Mouse (Mus musculus) liver, embryonic 11.5 days (tissue): Measurements from ENCODE around the gene Asap2. TPM values are rescaled to one million over a fixed set of nuclear protein-coding genes. Genes with fewer than 3 reads are reported as not detected.

ENCODE experiments used
- ATAC-seq: fragments of 200-750 bp; cut with Nextera tagmentation; replicated peaks from 2 replicates; pipeline ENCODE4 v1.8.0; 2017; ENCODE audit warnings: moderate number of reproducible peaks, mild to moderate bottlenecking, moderate TSS enrichment, moderate library complexity; ENCODE audit not compliant: low FRiP score
- DNase-seq: peaks from one replicate; pipeline ENCODE4 v3.0.0-alpha.2; 2017; ENCODE audit warnings: low spot score
- H3K27ac ChIP-seq: fragments of 300-500 bp; sonication (generic); 2 replicates; pipeline ENCODE4 v1.5.1; 2014; ENCODE audit warnings: mild to moderate bottlenecking, low read depth, low read length, control low read depth
- H3K27me3 ChIP-seq: fragments of 300-500 bp; sonication (generic); replicated peaks from 2 replicates; pipeline ENCODE4 v1.6.1; 2014; ENCODE audit warnings: low read length, mixed read lengths; ENCODE audit not compliant: control insufficient read depth, insufficient read depth
- H3K36me3 ChIP-seq: fragments of 300-500 bp; sonication (generic); 2 replicates; pipeline ENCODE4 v1.6.1; 2014; ENCODE audit warnings: mild to moderate bottlenecking, low read length, moderate library complexity, mixed read lengths; ENCODE audit not compliant: control insufficient read depth, insufficient read depth
- H3K4me1 ChIP-seq: fragments of 300-500 bp; sonication (generic); replicated peaks from 2 replicates; pipeline ENCODE4 v1.6.1; 2014; ENCODE audit warnings: low read length, mixed read lengths; ENCODE audit not compliant: control insufficient read depth, insufficient read depth
- H3K4me2 ChIP-seq: fragments of 300-500 bp; sonication (generic); 2 replicates; pipeline ENCODE4 v1.6.1; 2014; ENCODE audit warnings: mild to moderate bottlenecking, control low read depth, moderate library complexity
- H3K4me3 ChIP-seq: fragments of 300-500 bp; sonication (generic); 2 replicates; pipeline ENCODE4 v1.5.1; 2014; ENCODE audit warnings: low read depth, low read length, control low read depth
- H3K9ac ChIP-seq: fragments of 300-500 bp; sonication (generic); 2 replicates; pipeline ENCODE4 v1.6.1; 2014; ENCODE audit warnings: low read depth, low read length, control low read depth
- H3K9me3 ChIP-seq: fragments of 300-500 bp; sonication (generic); 2 replicates; pipeline ENCODE4 v1.6.1; 2016; ENCODE audit warnings: low read length, inconsistent platforms, mixed read lengths; ENCODE audit not compliant: control insufficient read depth
- WGBS: fragments of 180-500 bp; shearing (Covaris S2); extraction: QIAGEN DNeasy Blood & Tissue Kit; methylation state at CpG from one replicate; pipeline ENCODE4 v1.1.7; 2014; 5-methylcytosine and 5-hydroxymethylcytosine counted together
- polyA plus RNA-seq: library from polyadenylated mRNA; unstranded; fragments of >200 nt; fragmentation: Nextera tagmentation; extraction: Ambion mirVana; gene quantifications from 2 replicates; pipeline ENCODE4 v1.2.1, GENCODE M21; 2014

Gene Asap2
- polyA plus RNA-seq, 1 experiment from 2014 or later = 5.9 TPM

DNA sequence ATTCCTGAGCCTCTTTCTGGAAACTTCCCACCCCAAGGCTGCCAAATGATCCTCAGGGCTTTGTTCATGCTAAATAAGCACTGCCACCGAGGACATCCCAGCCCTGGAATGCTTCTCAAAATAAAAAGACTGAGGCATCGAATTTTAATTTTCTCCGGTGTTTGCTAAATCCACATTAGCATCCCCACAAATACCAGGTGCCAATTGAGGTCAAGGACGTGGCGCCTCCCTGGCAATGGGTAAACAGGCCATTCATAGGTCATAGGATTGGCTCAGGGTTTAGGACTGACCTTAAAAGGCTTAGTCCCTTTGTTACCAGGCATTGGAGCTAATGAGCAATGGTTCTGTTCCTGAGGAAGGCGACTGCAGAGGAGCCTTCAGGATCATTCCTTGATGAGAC is 193.1 kb downstream of the Asap2 start:
- ATAC-seq (no peak), DNase-seq (no peak)
- Histone ChIP-seq H3K27me3 (no peaks in the 10 kb centered on the region), H3K4me2 (no peak overlapping the region), H3K4me3 (no peak overlapping the region), H3K27ac (no peak overlapping the region), H3K36me3 (no peaks in the 10 kb centered on the region), H3K4me1 (peaks cover 8% of the 10 kb centered on the region), H3K9me3 (no peaks in the 10 kb centered on the region), H3K9ac (no peak overlapping the region)
- WGBS = 72% methylated on average over 6 of the region's 6 CpGs

DNA sequence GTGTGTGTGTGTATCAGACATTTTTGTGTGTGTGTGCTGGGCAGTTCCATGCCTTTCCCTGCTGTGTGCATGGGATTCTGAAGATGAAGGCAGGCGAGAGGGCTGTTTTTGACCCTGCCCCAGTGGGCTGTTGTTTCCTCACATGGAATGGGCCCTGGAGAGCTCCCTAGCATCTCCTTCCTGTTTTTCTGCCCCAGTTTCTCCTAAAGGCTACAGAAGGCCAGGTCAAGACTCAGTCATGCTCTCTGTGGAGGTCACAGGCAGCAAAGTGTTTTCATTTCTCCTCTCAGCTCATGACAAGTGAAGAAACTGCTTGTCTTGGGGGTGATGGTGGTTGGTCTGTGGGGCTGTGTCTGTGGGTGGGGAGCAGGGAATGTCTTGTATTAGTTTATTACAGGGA is 195.9 kb downstream of the Asap2 start:
- Histone ChIP-seq H3K27ac (no peak overlapping the region), H3K4me2 (no peak overlapping the region), H3K9me3 (no peaks in the 10 kb centered on the region), H3K4me1 (no peaks in the 10 kb centered on the region), H3K9ac (no peak overlapping the region), H3K4me3 (no peak overlapping the region), H3K27me3 (no peaks in the 10 kb centered on the region), H3K36me3 (no peaks in the 10 kb centered on the region)
- WGBS = 80% methylated on average over 1 of the region's 1 CpGs
- DNase-seq (no peak), ATAC-seq (no peak)

DNA sequence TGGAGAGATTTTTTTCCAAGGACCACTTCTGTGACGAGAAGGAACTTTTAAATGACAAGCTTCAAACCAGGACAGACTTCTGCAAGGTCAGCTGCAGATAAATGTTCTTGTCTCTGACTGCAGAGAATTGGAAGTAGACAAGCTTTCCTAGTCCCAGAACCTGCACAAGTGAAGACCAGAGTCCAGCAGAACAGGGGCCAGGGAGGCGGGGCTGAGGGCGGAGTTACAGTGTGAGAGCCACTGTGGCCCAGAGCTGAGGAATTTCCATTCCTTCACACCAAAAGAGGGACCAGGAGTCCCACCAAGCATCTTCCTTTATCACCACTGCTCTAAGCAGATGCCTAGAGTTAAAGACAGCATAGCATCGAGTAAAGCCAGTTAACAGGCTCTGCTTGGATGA is 198.6 kb downstream of the Asap2 start:
- H3K9me3 ChIP-seq = no peaks in the 10 kb centered on the region
- no peaks in the 10 kb centered on the region for H3K4me1 ChIP-seq
- 63% methylated on average over 4 of the region's 4 CpGs for WGBS
- no peak overlapping the region for H3K27ac ChIP-seq
- H3K36me3 ChIP-seq = no peaks in the 10 kb centered on the region
- DNase-seq = no peak
- no peak overlapping the region for H3K4me3 ChIP-seq
- no peak for ATAC-seq
- H3K27me3 ChIP-seq = no peaks in the 10 kb centered on the region
- no peak overlapping the region for H3K4me2 ChIP-seq
- no peak overlapping the region for H3K9ac ChIP-seq

DNA sequence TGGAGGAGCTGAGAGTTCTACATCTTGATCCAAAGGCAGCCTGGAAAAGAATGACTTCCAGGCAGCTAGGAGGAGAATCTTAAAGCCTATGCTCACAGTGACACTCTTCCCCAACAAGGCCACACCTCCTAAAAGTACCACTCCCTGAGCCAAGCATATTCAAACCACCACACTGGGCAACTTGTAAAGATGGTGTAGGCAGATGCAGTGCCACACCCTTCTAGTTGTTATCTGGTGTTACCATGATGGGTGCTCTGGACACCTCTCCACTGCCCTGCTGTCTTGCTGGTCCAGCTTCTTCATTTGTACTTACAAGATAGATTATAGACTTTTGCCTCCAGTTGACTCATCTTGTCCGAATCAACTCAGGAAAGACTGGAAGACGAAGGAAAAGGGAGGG is 201.3 kb downstream of the Asap2 start:
- peak; percentile 61 for ATAC-seq
- H3K4me3 ChIP-seq = no peak overlapping the region
- no peaks in the 10 kb centered on the region for H3K9me3 ChIP-seq
- no peaks in the 10 kb centered on the region for H3K36me3 ChIP-seq
- H3K4me1 ChIP-seq = no peaks in the 10 kb centered on the region
- H3K4me2 ChIP-seq = no peak overlapping the region
- no peaks in the 10 kb centered on the region for H3K27me3 ChIP-seq
- 68% methylated on average over 2 of the region's 2 CpGs for WGBS
- H3K27ac ChIP-seq = no peak overlapping the region
- H3K9ac ChIP-seq = no peak overlapping the region
- no peak for DNase-seq

DNA sequence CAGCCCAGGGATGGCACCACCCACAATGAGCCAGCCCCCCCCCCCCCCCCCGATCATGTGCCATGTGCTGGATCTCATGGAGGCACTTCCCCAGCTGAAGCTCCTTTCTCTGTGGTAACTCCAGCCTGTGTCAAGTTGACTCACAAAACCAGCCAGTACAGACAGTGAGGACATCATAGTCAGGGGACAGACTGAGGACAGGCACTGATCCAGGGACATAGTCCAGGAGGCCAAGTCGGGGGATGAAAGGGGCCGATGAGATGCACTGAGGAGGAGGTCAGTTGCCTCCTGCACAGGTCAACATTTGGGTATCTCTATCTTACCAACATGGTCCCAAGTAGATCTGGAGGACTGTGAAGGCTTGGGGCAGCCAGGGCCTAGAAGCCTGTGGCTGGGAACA is 205.2 kb downstream of the Asap2 start:
- H3K9me3 ChIP-seq = no peaks in the 10 kb centered on the region
- ATAC-seq = no peak; the same call in 1 of the 2 replicates

DNA sequence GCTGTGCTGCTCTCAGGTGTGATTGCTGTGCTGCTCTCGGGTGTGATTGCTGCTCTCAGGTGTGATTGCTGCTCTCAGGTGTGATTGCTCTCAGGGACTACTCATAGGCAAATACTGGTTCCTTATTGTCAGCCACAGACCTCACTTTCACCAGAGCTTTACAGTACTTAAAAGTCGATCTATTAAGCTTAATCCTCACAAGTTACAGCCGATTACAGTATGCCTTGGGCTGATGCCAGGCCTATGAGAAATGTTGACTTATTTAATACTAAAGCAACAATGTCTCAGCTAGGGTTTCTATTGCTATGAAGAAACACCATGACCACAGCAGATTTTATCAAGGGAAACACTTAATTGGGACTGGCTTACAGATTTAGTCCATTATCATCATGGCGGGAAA is 206.2 kb downstream of the Asap2 start:
- H3K36me3 ChIP-seq = no peaks in the 10 kb centered on the region; the same call in 1 of the 2 replicates
- ATAC-seq = no peak
- no peak overlapping the region for H3K9ac ChIP-seq
- no peaks in the 10 kb centered on the region for H3K27me3 ChIP-seq
- no peak overlapping the region for H3K4me2 ChIP-seq
- H3K27ac ChIP-seq = no peak overlapping the region
- DNase-seq = no peak
- 84% methylated on average over 4 of the region's 4 CpGs for WGBS
- peaks cover 2% of the 10 kb centered on the region; the same call in 1 of the 2 replicates for H3K4me1 ChIP-seq
- no peaks in the 10 kb centered on the region for H3K9me3 ChIP-seq
- no peak overlapping the region for H3K4me3 ChIP-seq

More for the DNA sequence above, 205.2 kb downstream of the Asap2 start:
- Histone ChIP-seq H3K36me3 (no peaks in the 10 kb centered on the region; the same call in 1 of the 2 replicates), H3K4me2 (no peak overlapping the region), H3K4me1 (no peaks in the 10 kb centered on the region), H3K4me3 (no peak overlapping the region), H3K27ac (no peak overlapping the region), H3K9ac (no peak overlapping the region), H3K27me3 (no peaks in the 10 kb centered on the region)
- no peak for DNase-seq
- WGBS = 78% methylated on average over 3 of the region's 3 CpGs

DNA sequence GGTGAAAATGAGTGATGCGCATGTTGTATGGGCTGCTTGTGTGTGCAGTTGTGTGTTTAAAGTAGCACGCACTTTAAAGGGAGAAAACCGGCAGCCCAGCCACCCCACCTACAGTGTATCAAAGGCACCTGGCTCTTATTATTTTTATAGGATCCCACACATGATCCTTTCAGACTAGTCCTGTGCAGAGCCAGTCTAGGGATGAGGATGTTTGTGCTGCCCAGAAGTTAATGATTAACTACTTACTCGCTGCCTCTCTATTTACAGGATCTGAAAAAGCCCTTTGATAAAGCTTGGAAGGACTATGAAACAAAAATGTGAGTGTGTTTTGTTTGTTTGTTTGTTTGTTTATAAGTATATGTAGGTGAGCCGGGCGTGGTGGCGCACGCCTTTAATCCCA is 210.4 kb downstream of the Asap2 start:
- ATAC-seq = no peak
- DNase-seq = no peak
- no peak overlapping the region for H3K4me3 ChIP-seq
- H3K36me3 ChIP-seq = peaks cover 4% of the 10 kb centered on the region; the same call in 1 of the 2 replicates
- no peaks in the 10 kb centered on the region for H3K9me3 ChIP-seq
- WGBS = 85% methylated on average over 8 of the region's 8 CpGs
- no peak overlapping the region for H3K27ac ChIP-seq
- peaks cover 11% of the 10 kb centered on the region; the same call in 1 of the 2 replicates for H3K4me1 ChIP-seq
- no peak overlapping the region for H3K4me2 ChIP-seq
- no peak overlapping the region for H3K9ac ChIP-seq
- H3K27me3 ChIP-seq = no peaks in the 10 kb centered on the region

DNA sequence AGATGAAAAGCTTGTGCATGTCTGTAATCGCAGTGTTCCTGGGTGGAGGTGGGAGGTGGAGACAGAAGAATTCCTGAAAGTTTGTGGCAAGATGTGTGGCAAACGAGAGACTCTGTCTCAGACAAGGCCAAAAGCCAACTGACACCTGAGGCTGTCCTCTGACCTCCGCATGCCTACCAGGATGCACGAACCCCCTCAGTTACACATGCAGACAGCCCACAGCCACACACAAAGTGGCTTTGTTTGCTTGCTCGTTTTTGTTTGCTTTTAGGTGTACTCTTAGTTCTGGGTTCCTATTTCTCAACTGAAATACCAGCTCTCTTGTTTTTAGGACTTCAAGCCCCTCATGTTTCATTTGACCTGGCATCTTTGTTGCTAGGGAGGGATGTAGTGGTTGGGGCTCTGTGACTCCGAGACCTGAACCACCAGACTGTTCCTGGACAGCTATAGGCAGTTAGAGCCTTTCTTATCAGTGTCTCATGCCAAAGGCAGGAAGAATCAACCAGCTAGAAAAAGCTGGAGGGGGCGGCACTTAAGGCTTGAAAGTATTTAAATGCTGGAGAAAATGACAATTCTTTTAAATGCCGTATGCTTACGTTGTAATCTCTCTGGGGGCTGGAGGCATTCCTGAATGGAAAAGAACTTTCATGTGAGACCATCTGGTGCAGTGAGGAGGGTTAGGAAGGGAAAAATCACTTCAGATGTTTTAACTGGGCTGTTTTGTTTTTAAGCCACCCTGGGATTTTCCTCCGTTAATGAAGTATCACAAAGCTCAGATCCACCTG is 211.4 kb downstream of the Asap2 start:
- no peaks in the 10 kb centered on the region for H3K9me3 ChIP-seq
- 64% methylated on average over 10 of the region's 10 CpGs for WGBS
- H3K4me1 ChIP-seq = peaks cover 19% of the 10 kb centered on the region
- DNase-seq = no peak
- H3K27me3 ChIP-seq = no peaks in the 10 kb centered on the region
- H3K9ac ChIP-seq = no peak overlapping the region
- H3K27ac ChIP-seq = peak overlapping the region; percentile 62; the same call in 1 of the 2 replicates
- H3K4me2 ChIP-seq = no peak overlapping the region
- H3K4me3 ChIP-seq = no peak overlapping the region
- ATAC-seq = no peak
- peaks cover 4% of the 10 kb centered on the region; the same call in 1 of the 2 replicates for H3K36me3 ChIP-seq

DNA sequence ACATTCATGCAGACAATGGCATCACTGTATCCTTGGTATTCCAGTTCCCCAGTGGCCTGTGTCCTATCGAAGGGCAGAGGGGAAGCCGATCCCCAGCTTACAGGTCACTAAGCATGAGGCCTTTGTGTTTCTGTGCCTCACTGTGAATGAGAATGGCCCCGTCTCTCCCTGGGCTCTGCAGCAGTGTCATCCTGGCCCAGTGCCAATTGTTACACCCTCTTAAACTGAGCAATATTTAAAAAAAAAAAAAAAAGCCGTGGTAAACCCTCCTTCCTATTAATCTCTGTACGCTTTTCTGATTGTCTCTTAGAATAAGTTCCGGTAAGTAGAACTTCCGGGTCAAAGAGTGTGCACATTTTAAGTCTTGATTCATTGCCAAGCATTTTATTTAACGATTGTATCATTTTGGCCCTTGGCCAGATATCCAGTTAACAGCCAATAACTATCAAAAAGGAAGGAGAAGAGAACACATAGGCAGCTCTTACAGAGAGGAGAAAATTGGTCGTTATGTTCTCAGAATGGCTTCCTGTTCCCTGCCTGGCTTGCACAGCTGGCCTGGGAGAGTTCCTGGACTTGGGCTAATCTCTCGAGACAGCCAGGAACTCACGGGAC is 214.5 kb downstream of the Asap2 start:
- H3K4me1 ChIP-seq = peaks cover 21% of the 10 kb centered on the region
- 61% methylated on average over 11 of the region's 11 CpGs for WGBS
- DNase-seq (no peak), ATAC-seq (no peak)
- no peak overlapping the region for H3K27ac ChIP-seq
- no peaks in the 10 kb centered on the region for H3K27me3 ChIP-seq
- no peak overlapping the region for H3K9ac ChIP-seq
- 0 out of 2 replicates have a peak, but pooled peaks cover 4% of the 10 kb centered on the region for H3K36me3 ChIP-seq
- H3K4me2 ChIP-seq = no peak overlapping the region
- H3K4me3 ChIP-seq = no peak overlapping the region
- H3K9me3 ChIP-seq = no peaks in the 10 kb centered on the region
